Mouse (Mus musculus) neural tube, embryonic 11.5 days (tissue): ENCODE measurements around the gene Ttc6. TPM values are rescaled to one million over a fixed set of nuclear protein-coding genes. Genes with fewer than 3 reads are reported as not detected.
A peak's percentile ranks its signal among the peaks of the same experiment; 100 is the strongest.

Experiments
- ATAC-seq: fragments of 200-750 bp; cut with Nextera tagmentation; 2 replicates; pipeline ENCODE4 v1.8.0; 2017; ENCODE audit warnings: moderate number of reproducible peaks, mild to moderate bottlenecking, moderate TSS enrichment, moderate library complexity; ENCODE audit not compliant: insufficient read depth, low FRiP score, low TSS enrichment
- DNase-seq: peaks from one replicate; pipeline ENCODE4 v3.0.0-alpha.2; 2015; ENCODE audit warnings: low spot score
- H3K27ac ChIP-seq: fragments of 300-500 bp; sonication (generic); 2 replicates; pipeline ENCODE4 v1.5.1; 2014; ENCODE audit warnings: low read depth, mild to moderate bottlenecking, low read length
- H3K27me3 ChIP-seq: fragments of 300-500 bp; sonication (generic); 2 replicates; pipeline ENCODE4 v1.6.1; 2014; ENCODE audit warnings: mild to moderate bottlenecking, low read length, mixed read lengths; ENCODE audit not compliant: control insufficient read depth, insufficient read depth
- H3K36me3 ChIP-seq: fragments of 300-500 bp; sonication (generic); 2 replicates; pipeline ENCODE4 v1.6.1; 2014; ENCODE audit warnings: mild to moderate bottlenecking, low read length, moderate library complexity, mixed read lengths; ENCODE audit not compliant: control insufficient read depth, insufficient read depth
- H3K4me1 ChIP-seq: fragments of 300-500 bp; sonication (generic); 2 replicates; pipeline ENCODE4 v1.6.1; 2014; ENCODE audit warnings: low read length, mixed read lengths; ENCODE audit not compliant: control insufficient read depth, insufficient read depth
- H3K4me2 ChIP-seq: fragments of 300-500 bp; sonication (generic); 2 replicates; pipeline ENCODE4 v1.6.1; 2014; ENCODE audit warnings: low read depth, mild to moderate bottlenecking, moderate library complexity
- H3K4me3 ChIP-seq: fragments of 300-500 bp; sonication (generic); 2 replicates; pipeline ENCODE4 v1.5.1; 2014; ENCODE audit warnings: low read depth, low read length
- H3K9ac ChIP-seq: fragments of 300-500 bp; sonication (generic); 2 replicates; pipeline ENCODE4 v1.6.1; 2014; ENCODE audit warnings: mild to moderate bottlenecking, low read length
- H3K9me3 ChIP-seq: fragments of 300-500 bp; sonication (generic); 2 replicates; pipeline ENCODE4 v1.6.1; 2016; ENCODE audit warnings: low read length; ENCODE audit not compliant: control insufficient read depth
- WGBS: fragments of 180-500 bp; shearing (Covaris S2); extraction: QIAGEN DNeasy Blood & Tissue Kit; methylation state at CpG from one replicate; pipeline ENCODE4 v1.1.7; 2014; 5-methylcytosine and 5-hydroxymethylcytosine counted together
- polyA plus RNA-seq: library from polyadenylated mRNA; unstranded; fragments of >200 nt; fragmentation: Nextera tagmentation; extraction: Ambion mirVana; gene quantifications from 2 replicates; pipeline ENCODE4 v1.2.1, GENCODE M21; 2014

Gene Ttc6
- polyA plus RNA-seq, 1 experiment from 2014 or later, result 0.33 TPM

DNA sequence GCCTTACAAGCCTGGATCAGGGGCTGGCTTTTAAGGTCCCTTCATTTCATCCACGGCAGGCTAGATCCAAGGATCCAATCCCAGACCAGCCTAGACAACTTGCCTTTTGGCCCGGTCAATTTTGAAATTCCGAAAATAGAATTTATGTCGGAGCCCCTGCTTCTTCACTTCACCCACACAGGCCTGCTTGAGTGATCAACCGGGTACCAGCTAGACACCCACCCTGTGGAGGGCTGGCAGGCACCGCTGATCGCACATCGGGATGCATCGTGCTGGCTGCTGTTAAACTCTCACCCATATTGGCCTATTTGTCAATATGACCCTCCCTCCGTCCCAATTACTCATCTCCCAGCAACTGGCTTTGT, 20.3 kb upstream of the Ttc6 start:
- DNase-seq (peak; percentile 39), ATAC-seq (no peak)
- no peak overlapping the region for H3K4me2 ChIP-seq
- no peak overlapping the region for H3K27ac ChIP-seq
- H3K36me3 ChIP-seq, result no peaks in the 10 kb centered on the region
- H3K4me3 ChIP-seq, result no peak overlapping the region
- H3K9me3 ChIP-seq, result no peaks in the 10 kb centered on the region
- peaks cover 14% of the 10 kb centered on the region for H3K4me1 ChIP-seq
- no peak overlapping the region for H3K9ac ChIP-seq
- H3K27me3 ChIP-seq, result peaks cover 94% of the 10 kb centered on the region
- 3% methylated on average over 10 of the region's 10 CpGs for WGBS

- Histone ChIP-seq H3K4me2 (peak overlapping the region; percentile 91), H3K4me1 (peaks cover 4% of the 10 kb centered on the region; the same call in 1 of the 2 replicates), H3K27me3 (peaks cover 94% of the 10 kb centered on the region), H3K27ac (no peak overlapping the region), H3K9ac (no peak overlapping the region), H3K36me3 (no peaks in the 10 kb centered on the region), H3K9me3 (no peaks in the 10 kb centered on the region), H3K4me3 (peak overlapping the region; percentile 49)
- ATAC-seq (peak; percentile 32; the same call in 1 of the 2 replicates), DNase-seq (peak; percentile 86)
- WGBS, result under 1% methylated on average over 31 of the region's 31 CpGs
These were observed 19.1 kb upstream of the Ttc6 start for GRCm38 (mm10) chr12:57544641-57545370.

- H3K4me3 ChIP-seq, result peak overlapping the region; percentile 49
- peak overlapping the region; percentile 91 for H3K4me2 ChIP-seq
- peak; percentile 61 for DNase-seq
- peak overlapping the region; percentile 29 for H3K9ac ChIP-seq
- no peaks in the 10 kb centered on the region for H3K9me3 ChIP-seq
- under 1% methylated on average over 89 of the region's 106 CpGs for WGBS
- no peaks in the 10 kb centered on the region for H3K36me3 ChIP-seq
- peaks cover 4% of the 10 kb centered on the region; the same call in 1 of the 2 replicates for H3K4me1 ChIP-seq
- no peak overlapping the region for H3K27ac ChIP-seq
- H3K27me3 ChIP-seq, result peaks cover 98% of the 10 kb centered on the region
- peak; percentile 60 for ATAC-seq
These were observed 18.3 kb upstream of the Ttc6 start for GRCm38 (mm10) chr12:57545371-57546241.

DNA sequence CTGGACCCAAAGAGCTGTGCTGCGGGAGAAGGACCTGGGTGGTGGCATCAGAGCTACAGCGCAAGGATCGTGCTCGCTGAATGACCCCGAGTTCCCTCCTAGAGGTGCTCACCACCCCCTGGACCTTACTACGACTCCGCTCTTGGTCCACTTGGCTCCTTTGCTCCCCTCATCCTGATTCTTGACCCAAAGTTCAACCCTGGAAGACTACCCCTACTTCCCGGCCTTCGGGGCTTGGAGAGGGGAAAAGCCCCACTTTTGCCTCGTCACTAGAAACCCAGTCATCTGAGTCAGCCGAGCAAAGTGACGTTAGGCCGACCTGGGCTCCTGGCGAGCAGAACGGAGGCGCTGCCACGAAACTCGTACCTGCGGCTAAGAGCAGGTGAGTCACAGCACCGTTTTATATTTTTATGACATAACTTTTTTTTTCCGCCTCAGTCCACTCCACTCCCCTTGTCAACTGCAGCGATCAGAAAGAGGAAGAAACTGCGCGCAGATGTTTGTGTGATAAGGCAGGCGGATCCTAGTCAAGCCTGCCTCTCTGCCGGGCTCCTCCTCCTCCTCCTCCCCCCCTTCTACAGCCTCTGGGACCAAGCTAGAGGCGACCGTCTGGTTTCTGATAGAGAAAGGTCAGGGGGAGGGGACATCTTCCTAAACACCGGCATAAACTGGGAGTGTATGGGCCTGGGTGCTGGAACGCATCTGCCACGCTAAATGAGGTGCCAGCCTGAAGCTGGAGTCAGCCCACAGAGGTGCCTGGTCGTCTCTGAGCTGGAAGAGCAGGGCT, 17.3 kb upstream of the Ttc6 start, which contains the start of gene Foxa1:
Gene Foxa1, minus strand, starts transcription at position 502 of the 787 bp plus-strand sequence.
- peak within 1 kb of the TSS; percentile 49 for H3K4me3 ChIP-seq
- H3K9ac ChIP-seq, result peak within 1 kb of the TSS; percentile 29
- peaks cover 98% of the 10 kb centered on the region for H3K27me3 ChIP-seq
- peaks cover 4% of the 10 kb centered on the region; the same call in 1 of the 2 replicates for H3K4me1 ChIP-seq
- no peak within 1 kb of the TSS for H3K27ac ChIP-seq
- peak; percentile 53 for DNase-seq
- WGBS, result under 1% methylated on average over 32 of the region's 32 CpGs
- H3K9me3 ChIP-seq, result no peaks in the 10 kb centered on the region
- H3K4me2 ChIP-seq, result peak within 1 kb of the TSS; percentile 91
- ATAC-seq, result no peak
- no peaks in the 10 kb centered on the region for H3K36me3 ChIP-seq

- H3K36me3 ChIP-seq, result no peaks in the 10 kb centered on the region
- peaks cover 4% of the 10 kb centered on the region; the same call in 1 of the 2 replicates for H3K4me1 ChIP-seq
- H3K9ac ChIP-seq, result no peak overlapping the region
- H3K4me2 ChIP-seq, result no peak overlapping the region
- WGBS, result 2% methylated on average over 9 of the region's 9 CpGs
- DNase-seq (peak; percentile 45), ATAC-seq (no peak)
- H3K9me3 ChIP-seq, result no peaks in the 10 kb centered on the region
- H3K27me3 ChIP-seq, result peaks cover 98% of the 10 kb centered on the region
- H3K4me3 ChIP-seq, result no peak overlapping the region
- no peak overlapping the region for H3K27ac ChIP-seq
These were observed 16.0 kb upstream of the Ttc6 start for GRCm38 (mm10) chr12:57547890-57548289.

GRCm38 (mm10) chr12:57548352-57548980, 15.4 kb upstream of the Ttc6 start:
- H3K9ac ChIP-seq, result no peak overlapping the region
- peaks cover 4% of the 10 kb centered on the region; the same call in 1 of the 2 replicates for H3K4me1 ChIP-seq
- no peak overlapping the region for H3K4me3 ChIP-seq
- H3K36me3 ChIP-seq, result no peaks in the 10 kb centered on the region
- DNase-seq (peak; percentile 70), ATAC-seq (no peak)
- H3K27ac ChIP-seq, result no peak overlapping the region
- under 1% methylated on average over 20 of the region's 20 CpGs for WGBS
- no peaks in the 10 kb centered on the region for H3K9me3 ChIP-seq
- H3K4me2 ChIP-seq, result no peak overlapping the region
- peaks cover 98% of the 10 kb centered on the region for H3K27me3 ChIP-seq

GRCm38 (mm10) chr12:57548981-57549666, 14.8 kb upstream of the Ttc6 start:
- Histone ChIP-seq H3K4me1 (peaks cover 4% of the 10 kb centered on the region; the same call in 1 of the 2 replicates), H3K27ac (no peak overlapping the region), H3K36me3 (no peaks in the 10 kb centered on the region), H3K4me3 (no peak overlapping the region), H3K9me3 (no peaks in the 10 kb centered on the region), H3K9ac (no peak overlapping the region), H3K27me3 (peaks cover 99% of the 10 kb centered on the region), H3K4me2 (no peak overlapping the region)
- DNase-seq, result peak; percentile 26
- no peak for ATAC-seq
- 1% methylated on average over 25 of the region's 25 CpGs for whole genome bisulfite sequencing
